Mouse (Mus musculus) liver, adult 2 months (tissue): ENCODE measurements around the gene Adora2a.

Source experiments
- CTCF ChIP-seq: fragments of 200-500 bp; IDR thresholded peaks from 2 replicates; pipeline ENCODE4 v1.5.1; 2011; ENCODE audit warnings: low read depth, low read length, control low read depth
- POLR2A ChIP-seq: fragments of 200-500 bp; IDR thresholded peaks from 2 replicates; pipeline ENCODE4 v1.6.1; 2011; ENCODE audit warnings: low read length, control low read depth; ENCODE audit not compliant: insufficient read depth; ENCODE audit errors: extremely low read depth

- no peak for TF ChIP-seq POLR2A
- no peak for TF ChIP-seq CTCF
Observed at GRCm38 (mm10) chr10:75324391-75324790, 7.7 kb downstream of the Adora2a start.
